Mouse (Mus musculus): ENCODE data around the gene Cyp4f37.
A peak's percentile ranks its signal among the peaks of the same experiment; 100 is the strongest.
"Not testable (repeated sequence)": the region's sequence is repeated elsewhere in the genome, so short reads cannot be mapped to it uniquely, and the experiment has no call there.

Cyp4f37 gene

DNA sequence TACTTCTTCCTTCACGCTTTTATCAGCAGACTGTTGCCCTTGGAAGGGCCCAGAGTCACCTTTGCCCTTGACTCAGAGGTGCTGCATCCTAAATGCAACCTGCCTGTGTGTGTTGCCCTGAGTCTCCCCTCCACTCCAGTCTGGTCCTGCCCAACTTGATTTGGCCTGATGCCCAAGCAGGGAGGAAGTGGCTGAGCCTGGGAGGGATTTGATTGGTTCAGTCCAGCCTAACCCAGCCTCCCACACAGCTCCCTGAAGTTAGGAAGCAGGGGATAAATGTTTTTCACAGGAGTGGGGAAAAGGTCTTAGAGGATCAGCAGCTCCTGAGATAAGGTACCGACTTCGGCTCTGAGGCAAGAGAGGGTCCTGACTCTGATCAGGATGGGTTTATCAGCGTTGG, at the start of gene Cyp4f37:
TSS of gene Cyp4f37 (plus strand) at position 292 of the 400 bp plus-strand sequence.
- not testable (repeated sequence) for ATAC-seq (ENCODE audit: insufficient number of reproducible peaks, low FRiP score, low TSS enrichment)

DNA sequence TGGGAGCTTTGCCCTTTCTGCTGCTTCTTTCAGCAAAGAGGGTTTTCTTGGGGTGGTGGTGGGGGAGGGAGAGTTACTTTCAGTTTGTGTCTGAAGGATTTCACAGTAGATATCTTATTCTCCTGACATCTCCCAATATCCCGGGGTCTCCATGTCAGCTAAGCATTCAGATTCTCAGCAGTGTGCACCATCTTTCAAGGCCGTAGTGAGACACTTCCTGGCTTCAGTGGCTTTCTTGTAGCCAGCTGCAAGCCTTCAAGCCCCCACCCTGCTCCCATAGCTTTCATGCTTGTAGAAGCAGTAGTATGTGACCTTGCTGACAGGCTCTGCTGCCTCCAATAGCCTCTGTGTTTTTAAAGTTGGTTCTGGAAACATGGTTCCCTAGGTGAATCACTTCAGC, 47.8 kb upstream of the Cyp4f37 start:
- ATAC-seq (ENCODE audit: insufficient number of reproducible peaks, low FRiP score, low TSS enrichment): not testable (repeated sequence)

DNA sequence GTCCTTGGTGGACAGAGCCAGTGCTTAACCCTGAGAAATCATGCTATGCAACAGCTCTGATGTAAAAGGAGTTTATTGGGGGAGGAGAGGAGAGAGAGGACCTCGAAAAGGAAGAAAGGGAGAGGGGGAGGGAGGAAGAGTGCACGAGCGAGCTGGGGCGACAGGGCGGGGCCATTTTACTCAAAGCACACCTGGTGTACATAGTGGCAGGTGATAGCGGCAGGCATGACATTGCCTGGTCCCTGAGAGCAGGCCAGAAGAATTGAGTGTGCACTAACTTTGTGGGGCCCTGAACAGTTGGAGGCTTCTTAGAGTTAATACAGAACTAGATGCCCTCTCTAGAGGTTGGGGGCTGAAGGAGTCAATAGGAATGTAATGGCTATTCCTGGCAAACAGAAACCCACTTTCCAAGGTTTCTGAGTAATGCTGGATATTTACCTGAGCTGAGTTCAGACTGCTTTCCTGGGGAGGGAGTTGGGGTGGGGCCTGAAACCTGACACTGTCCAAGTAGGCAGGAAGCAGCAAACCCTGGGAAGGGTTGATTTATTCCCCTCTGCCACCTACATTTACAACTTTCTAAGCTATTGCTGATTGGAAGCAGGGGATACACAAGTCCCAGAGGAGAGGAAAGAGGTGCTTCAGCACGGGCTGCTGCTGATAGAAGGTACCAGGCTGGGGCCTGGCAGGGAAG, 43.5 kb upstream of the Cyp4f37 start:
- no peak for ATAC-seq (ENCODE audit: insufficient number of reproducible peaks, low FRiP score, low TSS enrichment)

DNA sequence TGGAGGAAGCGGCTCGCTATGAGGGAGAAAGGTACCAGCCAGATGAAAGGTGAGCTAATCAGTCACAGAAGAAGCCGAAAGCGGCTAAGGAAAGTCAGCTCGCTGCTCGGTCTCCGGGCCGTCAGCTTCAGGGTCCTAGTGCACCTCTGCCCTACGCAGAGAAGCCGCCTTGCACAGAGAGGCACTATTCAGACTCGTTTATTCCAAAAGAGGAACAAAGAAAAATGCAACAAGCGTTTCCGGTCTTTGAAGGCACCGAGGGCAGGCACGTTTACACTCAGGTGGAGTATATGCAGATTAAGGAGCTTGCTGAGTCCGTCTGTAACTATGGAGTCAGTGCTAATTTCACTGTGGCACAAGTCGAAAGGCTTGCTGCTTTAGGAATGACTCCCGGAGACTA, 24.6 kb upstream of the Cyp4f37 start:
- no peak for ATAC-seq (ENCODE audit: insufficient number of reproducible peaks, low FRiP score, low TSS enrichment)

DNA sequence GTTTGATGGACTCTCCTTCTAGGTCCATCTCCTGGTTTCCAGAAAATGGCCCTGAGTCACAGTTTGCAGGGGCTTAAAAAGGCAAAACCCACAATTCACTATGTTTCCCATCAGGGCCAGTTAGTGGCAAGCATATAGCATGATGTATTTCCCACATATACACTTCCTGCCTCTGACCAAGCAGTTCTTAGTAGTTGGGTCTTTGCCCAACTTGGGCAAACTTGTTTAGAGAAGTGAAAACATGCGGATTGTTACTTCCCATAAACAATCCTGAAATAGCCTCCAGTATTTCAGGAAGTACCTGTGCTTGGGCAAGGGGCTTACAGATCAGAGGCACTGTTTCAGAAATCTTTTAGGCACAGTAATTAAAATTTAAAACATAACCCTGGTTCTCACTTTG, 13.1 kb upstream of the Cyp4f37 start:
- ATAC-seq (ENCODE audit: insufficient number of reproducible peaks, low FRiP score, low TSS enrichment): no peak

DNA sequence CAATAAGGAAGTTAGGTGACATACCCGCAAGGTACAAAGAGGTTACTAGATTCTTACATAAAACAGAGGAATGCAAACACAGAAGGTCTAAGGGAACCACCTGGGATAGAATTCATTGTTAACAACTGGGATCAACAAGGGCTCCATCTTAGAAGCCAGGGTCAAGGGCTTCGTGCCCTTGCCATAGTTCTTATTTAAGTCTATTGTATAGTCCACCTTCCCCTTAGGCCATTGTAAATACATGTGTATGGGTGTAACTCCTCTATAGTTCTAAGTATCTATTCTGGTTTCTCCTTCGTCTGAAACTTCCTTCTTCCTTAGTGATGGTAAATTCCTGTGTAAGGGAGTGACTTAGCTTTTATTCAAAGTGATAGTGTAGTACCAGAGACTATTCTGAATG, 10.9 kb upstream of the Cyp4f37 start:
- not testable (repeated sequence) for ATAC-seq (ENCODE audit: insufficient number of reproducible peaks, low FRiP score, low TSS enrichment)

DNA sequence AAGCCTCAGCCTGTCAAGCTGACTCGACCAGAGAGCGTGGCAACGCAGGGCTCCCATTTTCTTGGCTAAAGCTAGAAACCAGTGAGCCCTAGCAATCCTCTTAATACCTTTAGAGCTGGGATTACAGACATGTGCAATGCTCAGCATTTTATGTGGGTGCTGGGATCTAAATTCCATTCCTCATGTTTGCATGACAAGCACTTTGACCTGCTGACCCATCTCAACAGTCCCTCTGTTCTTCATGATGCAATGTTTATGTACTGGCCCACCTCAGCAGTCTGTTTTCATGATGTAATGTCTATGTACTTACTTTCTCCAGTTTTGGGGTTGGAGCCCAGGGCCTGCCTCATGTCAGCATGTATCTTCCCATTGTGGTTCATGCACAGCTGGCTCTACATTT, 10.2 kb upstream of the Cyp4f37 start:
- no peak for ATAC-seq (ENCODE audit: insufficient number of reproducible peaks, low FRiP score, low TSS enrichment)

DNA sequence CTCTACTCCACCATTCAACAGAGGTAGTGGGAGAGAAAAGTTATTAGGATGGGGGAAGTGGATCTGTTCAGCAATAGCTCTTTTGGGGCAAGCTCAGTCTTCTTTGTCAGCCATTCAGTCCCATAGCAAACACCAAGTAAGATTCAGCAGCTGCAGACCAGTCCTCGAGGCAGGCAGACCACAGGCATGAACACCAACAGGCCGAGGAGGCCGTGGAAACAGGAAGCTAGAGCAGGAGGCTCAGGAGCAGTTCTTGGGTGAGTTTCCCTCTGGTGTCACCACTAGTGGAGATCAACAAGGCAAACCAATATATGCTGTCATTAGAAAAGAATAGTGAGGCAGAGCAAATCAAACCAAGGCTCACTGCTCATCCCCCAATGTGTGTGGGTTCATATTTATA, 8.7 kb upstream of the Cyp4f37 start:
- no peak for ATAC-seq (ENCODE audit: insufficient number of reproducible peaks, low FRiP score, low TSS enrichment)

DNA sequence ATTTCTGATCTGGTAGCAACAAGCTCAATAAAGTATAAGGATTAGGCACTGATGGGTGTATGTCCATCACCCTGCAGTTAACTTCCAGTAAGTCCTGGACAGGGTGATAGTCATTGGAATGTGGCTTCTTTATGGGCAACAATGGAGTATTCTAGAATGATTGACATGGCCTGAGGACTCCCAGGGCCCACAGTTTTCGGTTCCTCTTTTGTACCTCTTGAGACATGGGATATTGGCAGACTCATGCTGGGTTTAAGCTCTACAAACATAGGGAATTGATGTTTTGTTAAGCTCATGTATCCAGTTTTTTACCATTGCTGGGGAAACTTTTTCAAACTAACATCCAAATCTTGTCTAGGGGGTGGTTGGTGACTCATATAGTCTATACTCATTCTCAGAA, 3.9 kb upstream of the Cyp4f37 start:
- no peak for ATAC-seq (ENCODE audit: insufficient number of reproducible peaks, low FRiP score, low TSS enrichment)

DNA sequence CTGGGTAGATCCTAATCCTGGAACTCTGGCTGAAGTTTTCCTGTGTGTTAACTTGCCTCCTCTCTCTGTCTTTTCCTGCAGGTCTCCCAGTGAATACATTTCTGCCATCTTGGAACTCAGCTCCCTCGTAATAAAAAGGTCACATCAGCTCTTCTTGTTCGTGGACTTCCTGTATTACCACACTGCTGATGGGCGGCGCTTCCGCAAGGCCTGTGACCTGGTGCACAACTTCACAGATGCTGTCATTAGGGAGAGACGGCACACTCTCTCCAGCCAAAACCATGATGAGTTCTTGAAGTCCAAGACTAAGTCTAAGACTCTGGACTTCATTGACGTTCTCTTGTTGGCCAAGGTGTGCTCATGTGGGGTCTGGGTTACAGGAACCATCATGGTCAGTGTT, 8.6 kb downstream of the Cyp4f37 start:
- ATAC-seq (ENCODE audit: insufficient number of reproducible peaks, low FRiP score, low TSS enrichment): not testable (repeated sequence)

DNA sequence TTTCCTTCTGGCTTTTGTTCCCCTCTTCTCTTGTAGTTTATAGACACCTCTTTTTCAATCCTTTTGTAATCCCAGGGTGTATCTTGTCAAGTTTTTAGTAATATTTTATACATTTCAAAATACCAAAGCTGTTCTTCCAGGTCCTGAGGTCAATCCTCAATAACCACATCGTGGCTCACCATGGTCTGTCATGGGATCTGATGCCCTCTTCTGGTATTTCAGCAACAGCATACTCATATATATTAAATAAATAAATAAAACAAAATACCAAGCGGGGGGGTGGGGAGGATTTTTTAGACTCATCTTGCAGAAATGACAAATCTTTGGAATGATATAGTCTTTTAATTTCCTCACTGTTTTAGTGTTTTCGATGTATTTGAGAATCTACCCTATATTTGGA, 10.8 kb downstream of the Cyp4f37 start:
- no peak for ATAC-seq (ENCODE audit: insufficient number of reproducible peaks, low FRiP score, low TSS enrichment)

DNA sequence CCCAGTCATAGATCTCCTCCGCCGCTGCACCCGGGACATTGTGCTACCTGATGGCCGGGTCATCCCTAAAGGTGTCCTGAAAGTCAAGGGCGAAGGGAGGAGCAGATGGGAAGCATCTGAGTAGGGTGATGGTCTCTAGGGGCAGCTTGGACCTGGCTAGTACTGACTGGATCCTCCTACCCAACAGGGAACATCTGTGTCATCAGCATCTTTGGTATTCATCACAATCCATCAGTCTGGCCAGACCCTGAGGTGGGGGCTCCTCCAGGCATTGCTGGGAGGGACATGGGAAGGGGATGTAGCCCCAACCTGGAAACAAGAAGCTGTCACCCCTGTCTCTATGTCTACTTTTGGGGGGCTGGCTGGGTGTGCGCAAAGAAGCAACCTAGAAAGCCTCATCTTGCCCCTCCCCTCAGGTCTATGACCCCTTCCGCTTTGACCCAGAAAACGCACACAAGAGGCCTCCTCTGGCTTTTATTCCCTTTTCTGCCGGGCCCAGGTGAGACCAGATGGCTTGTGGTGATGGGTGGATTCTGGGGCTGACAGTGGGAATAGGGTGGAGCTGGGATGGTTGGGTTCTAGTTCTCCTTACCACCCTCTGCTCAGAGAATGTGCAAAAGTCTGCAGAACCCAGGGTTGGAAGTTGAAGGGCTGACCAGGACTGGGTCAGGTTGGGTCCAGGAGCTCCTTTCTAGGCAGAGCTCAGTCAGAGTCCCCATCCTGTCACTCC, 13.3 kb downstream of the Cyp4f37 start:
- not testable (repeated sequence) for ATAC-seq (ENCODE audit: insufficient number of reproducible peaks, low FRiP score, low TSS enrichment)

DNA sequence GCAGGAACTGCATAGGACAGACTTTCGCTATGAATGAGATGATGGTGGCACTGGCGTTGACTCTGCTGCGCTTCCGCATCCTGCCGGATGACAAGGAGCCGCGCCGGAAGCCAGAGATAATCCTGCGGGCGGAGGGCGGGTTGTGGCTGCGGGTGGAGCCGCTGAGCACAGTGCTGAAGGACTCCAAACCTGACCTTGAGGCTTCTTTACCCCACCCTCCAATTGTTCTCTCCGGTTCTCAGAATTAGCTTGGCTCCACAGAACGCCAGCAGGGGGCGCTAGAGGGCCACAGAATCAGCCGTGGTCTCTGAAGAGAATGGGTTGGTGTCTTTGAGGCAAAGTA, 13.8 kb downstream of the Cyp4f37 start:
- peak; percentile 68 for ATAC-seq (ENCODE audit: insufficient number of reproducible peaks, low FRiP score, low TSS enrichment)

DNA sequence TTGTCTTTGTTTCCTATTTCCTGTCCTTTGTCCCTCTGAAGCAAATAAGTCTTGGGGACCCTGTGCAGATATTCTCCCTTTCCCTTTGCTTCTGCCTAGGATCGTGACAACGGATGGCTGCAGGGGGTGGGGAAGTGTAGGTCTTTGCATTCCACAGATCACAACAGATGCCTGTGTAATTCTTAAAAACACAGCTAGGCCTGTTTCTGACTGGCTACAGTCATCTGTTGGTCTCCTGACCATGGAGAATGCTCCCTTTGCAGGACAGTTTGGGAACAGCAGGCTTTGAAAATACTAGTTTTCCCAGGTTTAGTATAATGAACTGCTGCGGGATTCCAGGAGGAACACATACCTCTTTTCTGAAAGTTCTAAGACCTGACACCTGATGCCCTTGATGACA, 15.2 kb downstream of the Cyp4f37 start:
- ATAC-seq (ENCODE audit: insufficient number of reproducible peaks, low FRiP score, low TSS enrichment): no peak

DNA sequence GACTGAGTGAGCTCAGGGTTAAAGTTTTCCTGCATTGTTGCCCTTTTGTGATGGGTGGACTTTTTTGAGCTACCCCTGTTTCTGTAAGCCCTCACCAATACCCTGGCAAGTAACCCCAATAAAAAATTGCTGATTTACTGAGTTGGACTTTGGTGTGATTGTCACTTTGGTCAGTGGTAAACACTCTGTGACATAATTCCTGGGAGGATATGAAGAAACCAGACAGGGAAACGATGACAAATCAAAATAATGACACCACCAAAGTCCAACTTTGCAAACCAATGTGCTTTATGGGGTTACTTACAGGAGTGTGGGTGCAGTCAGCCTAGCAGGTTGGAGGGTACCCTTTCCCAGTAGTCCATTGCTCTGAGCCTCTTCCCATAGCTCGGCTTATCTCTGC, 16.0 kb downstream of the Cyp4f37 start:
- no peak for ATAC-seq (ENCODE audit: insufficient number of reproducible peaks, low FRiP score, low TSS enrichment)

DNA sequence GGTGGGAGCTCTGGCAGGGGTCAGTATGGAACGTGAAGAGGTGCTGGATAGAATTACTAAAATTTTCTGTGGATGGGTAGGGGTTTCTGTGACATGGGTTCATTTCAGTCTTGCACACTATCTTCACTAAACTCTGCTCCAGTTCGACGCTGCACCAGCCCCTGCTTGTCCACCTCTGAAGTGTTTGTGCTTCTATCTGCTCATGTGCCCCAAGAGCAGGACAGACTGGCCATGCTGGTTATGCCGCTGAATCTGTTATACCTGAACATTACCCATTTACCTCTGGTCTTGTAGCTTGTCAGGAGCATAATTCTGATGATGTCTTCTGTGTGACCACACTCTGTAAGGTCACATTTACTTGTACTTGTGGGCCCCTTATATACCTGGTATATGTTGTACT, 25.5 kb downstream of the Cyp4f37 start:
- ATAC-seq (ENCODE audit: insufficient number of reproducible peaks, low FRiP score, low TSS enrichment): no peak

DNA sequence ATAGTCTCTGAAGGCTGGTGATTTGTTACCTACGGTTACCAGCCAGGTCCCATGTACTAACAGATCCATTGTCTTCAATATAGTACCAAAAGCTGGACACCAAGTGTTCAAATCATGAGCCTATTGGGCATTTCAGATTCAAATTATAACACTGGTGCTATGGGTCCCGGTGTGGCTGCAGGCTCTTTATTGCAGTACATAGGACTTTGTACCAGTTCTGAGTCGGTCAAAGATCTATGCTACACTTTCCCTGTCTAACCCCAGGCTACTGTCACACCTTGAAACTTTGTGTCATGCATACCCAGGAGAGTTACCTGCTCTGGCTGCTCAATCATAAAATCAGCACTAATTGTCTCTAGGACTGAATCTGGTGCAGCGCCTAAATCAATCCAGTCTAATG, 32.8 kb downstream of the Cyp4f37 start:
- no peak for ATAC-seq (ENCODE audit: insufficient number of reproducible peaks, low FRiP score, low TSS enrichment)

DNA sequence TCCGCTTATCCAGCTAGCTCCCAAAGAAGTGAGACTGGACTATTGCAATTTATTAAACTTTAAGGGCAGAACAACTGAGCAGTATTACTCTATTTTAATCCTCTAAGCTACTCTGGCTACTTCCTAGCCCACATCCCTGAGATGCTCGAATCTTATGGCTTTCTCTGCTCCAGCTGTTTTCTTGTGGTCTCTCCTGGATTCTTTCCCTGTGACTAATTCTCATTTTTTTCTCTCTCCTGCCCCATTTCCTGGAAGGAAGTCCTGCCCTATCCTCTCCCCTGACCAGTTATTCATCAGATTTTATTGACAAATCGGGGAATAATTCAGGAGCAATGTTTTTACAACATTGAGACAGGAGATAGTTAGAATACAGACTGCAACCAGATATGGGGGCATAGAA, 35.9 kb downstream of the Cyp4f37 start:
- ATAC-seq (ENCODE audit: insufficient number of reproducible peaks, low FRiP score, low TSS enrichment): no peak

DNA sequence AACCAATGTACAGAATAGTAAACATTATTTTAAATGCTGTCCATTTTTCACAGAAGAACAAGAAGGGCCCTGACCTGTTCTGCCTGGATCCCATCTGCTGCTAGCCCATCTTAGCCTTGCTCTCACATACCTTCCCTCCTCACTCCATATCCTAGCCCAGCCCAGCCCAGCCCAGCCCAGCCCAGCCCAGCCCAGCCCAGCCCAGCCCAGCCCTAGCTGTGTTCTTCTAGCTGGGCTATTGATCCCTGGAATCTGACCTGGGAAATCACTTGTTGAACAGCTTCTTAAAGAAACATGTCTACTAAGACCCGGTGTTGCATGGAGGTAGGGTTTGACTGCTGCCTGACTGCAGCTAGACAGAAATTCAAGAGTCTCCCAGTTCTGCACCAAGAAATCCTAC, 37.1 kb downstream of the Cyp4f37 start:
- no peak for ATAC-seq (ENCODE audit: insufficient number of reproducible peaks, low FRiP score, low TSS enrichment)

DNA sequence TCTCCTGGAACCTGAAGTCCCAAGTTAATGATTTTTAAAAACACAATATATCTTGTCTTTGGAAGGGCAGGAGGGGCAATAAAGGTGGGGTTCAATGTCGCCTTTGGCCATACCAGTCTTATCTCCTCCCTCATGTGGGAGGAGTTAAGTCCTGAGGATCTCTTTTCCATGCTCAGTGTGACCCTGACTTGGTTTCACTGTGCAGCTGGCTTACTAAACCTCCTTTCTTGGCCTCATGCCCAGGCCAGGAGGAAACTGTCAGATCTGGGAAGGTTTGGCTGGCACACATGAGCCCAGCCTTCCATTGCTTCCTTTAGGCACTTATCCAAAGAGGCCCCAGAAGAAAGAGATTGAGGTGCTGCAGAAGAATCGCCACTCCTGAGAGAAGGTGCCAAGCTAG, 37.6 kb downstream of the Cyp4f37 start, which contains the start of gene Cyp4f40:
TSS of gene Cyp4f40 (plus strand) at position 189 of the 400 bp plus-strand sequence.
- ATAC-seq (ENCODE audit: insufficient number of reproducible peaks, low FRiP score, low TSS enrichment): no peak

DNA sequence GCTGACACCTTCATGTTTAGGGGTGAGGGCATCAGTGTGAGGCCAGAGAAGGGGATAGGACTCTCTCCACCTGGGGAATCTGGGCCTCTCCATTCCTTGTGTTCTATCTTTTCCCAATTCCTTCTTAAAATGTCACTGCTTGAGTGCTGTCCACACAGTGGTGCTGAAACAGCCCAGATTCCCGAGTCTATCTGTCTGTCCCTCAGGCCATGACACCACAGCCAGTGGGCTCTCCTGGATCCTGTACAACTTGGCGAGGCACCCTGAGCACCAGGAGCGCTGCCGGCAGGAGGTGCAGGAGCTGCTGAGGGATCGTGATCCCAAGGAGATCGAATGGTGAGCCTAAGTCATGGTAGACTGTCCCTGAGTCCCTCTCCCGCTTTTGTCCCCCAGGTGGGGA, 52.9 kb downstream of the Cyp4f37 start:
- no peak for ATAC-seq (ENCODE audit: insufficient number of reproducible peaks, low FRiP score, low TSS enrichment)

DNA sequence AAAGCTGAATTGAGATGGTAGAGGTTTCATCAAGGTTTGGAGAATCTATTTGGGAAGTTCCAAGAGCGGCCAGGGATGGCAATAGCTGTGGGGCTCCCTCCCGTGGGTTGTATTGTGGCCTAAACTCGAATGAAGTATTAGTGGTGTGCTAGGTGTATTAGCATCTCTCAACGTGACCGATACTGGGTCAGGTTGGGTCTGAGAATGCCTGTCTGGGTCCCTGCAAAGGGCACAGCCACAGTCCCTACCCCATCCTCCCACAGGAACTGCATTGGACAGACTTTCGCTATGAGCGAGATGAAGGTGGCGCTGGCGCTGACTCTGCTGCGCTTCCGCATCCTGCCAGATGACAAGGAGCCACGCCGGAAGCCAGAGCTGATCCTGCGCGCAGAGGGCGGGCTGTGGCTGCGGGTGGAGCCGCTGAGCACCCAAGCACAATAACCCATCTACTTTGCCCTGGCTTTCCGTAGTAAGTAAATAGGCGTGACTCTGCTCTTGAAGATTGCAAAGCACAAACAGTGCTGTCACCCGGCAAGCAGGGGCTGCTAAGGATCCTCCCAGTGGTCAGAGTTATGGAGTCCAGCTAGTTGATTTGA, 55.0 kb downstream of the Cyp4f37 start:
- no peak for ATAC-seq (ENCODE audit: insufficient number of reproducible peaks, low FRiP score, low TSS enrichment)

Data from cerebellum, adult (tissue).